ENCODE assay signal across 8 mouse cellular contexts in the genomic region with DNA sequence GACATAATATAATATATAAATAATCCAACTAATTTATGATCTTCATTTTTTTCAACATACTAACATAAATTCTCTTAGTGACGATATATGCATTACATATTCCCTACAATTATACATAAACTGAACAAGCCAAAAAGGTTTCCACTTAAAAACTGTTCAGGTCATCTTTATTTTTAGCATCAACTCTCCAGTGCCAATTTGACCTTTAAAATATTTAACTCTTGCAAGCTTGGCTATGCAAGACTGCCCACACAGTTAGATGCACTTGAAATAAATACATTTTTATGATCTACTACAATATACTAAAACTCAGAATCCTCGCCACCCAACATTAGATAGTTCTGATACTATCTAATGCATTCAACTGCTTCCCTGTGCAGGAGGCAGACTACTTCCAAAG. TPM values are rescaled to one million over a fixed set of nuclear protein-coding genes. Genes with fewer than 3 reads are reported as not detected.
DNase-seq lines count a peak whose midpoint lies in the region; ATAC-seq and TF ChIP-seq lines count a peak whose summit lies in the region.

No protein-coding gene starts in this region.

- H3K9ac ChIP-seq in liver, embryonic 16.5 days (ENCODE audit: low read depth, low read length): peak overlapping the region; percentile 52

- WGBS in heart, embryonic 10.5 days: 48% methylated on average over 2 of the region's 2 CpGs
- WGBS in liver, embryonic 16.5 days (ENCODE audit: insufficient replicate concordance): 34% methylated on average over 2 of the region's 2 CpGs

- H3K4me3 ChIP-seq in heart, embryonic 10.5 days: peak overlapping the region; percentile 94
- H3K4me3 ChIP-seq in E14TG2a.4 (replicated peaks; ENCODE audit: low read length): peak overlapping the region; percentile 96
- H3K4me3 ChIP-seq in liver, embryonic 16.5 days (ENCODE audit: low read depth, low read length): peak overlapping the region; percentile 90

- H3K27ac ChIP-seq in heart, embryonic 10.5 days: peak overlapping the region; percentile 97
- no peak overlapping the region for H3K27ac ChIP-seq in liver, embryonic 16.5 days (ENCODE audit: low read length)

- intact Hi-C loops in heart, postnatal 36 days (cut with DNase I): loop anchor here (2.0 to 10.0 kb wide), 2 partner anchors 70 to 544 kb away; a partner anchor contains a TSS
- intact Hi-C loops in heart, postnatal 10 days (cut with DNase I): loop anchor here (5.0 kb wide), 1 partner anchor 178 kb away; no protein-coding TSS in a partner anchor
- intact Hi-C loops in left cerebral cortex, postnatal 4 days (cut with DNase I): no loop called here

- TF ChIP-seq CTCF in E14TG2a.4 (conservative IDR thresholded peaks at IDR 0.05; ENCODE audit: low read length): no peak

- DNase-seq in heart, embryonic 10.5 days (ENCODE audit: low spot score): no peak
- no peak for DNase-seq in heart, postnatal 36 days
- peak; percentile 14 to 23 for DNase-seq in heart, postnatal 10 days
- no peak for DNase-seq in left cerebral cortex, adult 18-20 months (ENCODE audit: low spot score in 2 of 2)
- DNase-seq in left cerebral cortex, postnatal 4 days: no peak
- no peak for DNase-seq in T-cell, adult 2 months (ENCODE audit: low spot score)

- H3K27me3 ChIP-seq in heart, embryonic 10.5 days (ENCODE audit: insufficient read depth, poor library complexity, severe bottlenecking): no peaks in the 10 kb centered on the region
- no peaks in the 10 kb centered on the region for H3K27me3 ChIP-seq in E14TG2a.4 (ENCODE audit: insufficient read depth, low read length)
- H3K27me3 ChIP-seq in liver, embryonic 16.5 days (ENCODE audit: control insufficient read depth, insufficient read depth, low read depth, low read length): no peaks in the 10 kb centered on the region

- no peaks in the 10 kb centered on the region for H3K9me3 ChIP-seq in heart, embryonic 10.5 days
- no peaks in the 10 kb centered on the region for H3K9me3 ChIP-seq in E14TG2a.4 (ENCODE audit: low read length)
- no peaks in the 10 kb centered on the region for H3K9me3 ChIP-seq in liver, embryonic 16.5 days (replicated peaks; ENCODE audit: control insufficient read depth, low read length)

- peak overlapping the region; percentile 57 for H3K4me2 ChIP-seq in liver, embryonic 16.5 days (ENCODE audit: low read depth, low read length)

- peaks cover 4% of the 10 kb centered on the region; the same call in 1 of the 2 replicates for H3K36me3 ChIP-seq in heart, embryonic 10.5 days
- H3K36me3 ChIP-seq in E14TG2a.4 (ENCODE audit: insufficient read depth, low read length): peaks cover 3% of the 10 kb centered on the region
- H3K36me3 ChIP-seq in liver, embryonic 16.5 days (ENCODE audit: control insufficient read depth, insufficient read depth): no peaks in the 10 kb centered on the region

- no peak for ATAC-seq in liver, embryonic 16.5 days (ENCODE audit: low read depth)

- peaks cover 22% of the 10 kb centered on the region for H3K4me1 ChIP-seq in heart, embryonic 10.5 days
- peaks cover 60% of the 10 kb centered on the region for H3K4me1 ChIP-seq in E14TG2a.4 (replicated peaks; ENCODE audit: low read depth, low read length)
- peaks cover 25% of the 10 kb centered on the region for H3K4me1 ChIP-seq in liver, embryonic 16.5 days (ENCODE audit: control insufficient read depth, low read depth, low read length)

RNA-seq across cellular contexts. Expression of a gene that starts 1.5 kb away (rescaled TPM):
- 27.7 and 45.6 TPM in 2 replicates for polyA plus RNA-seq in heart, embryonic 10.5 days (2016; fragmentation: Nextera tagmentation; extraction: Ambion mirVana)
- total RNA-seq in heart, postnatal 36 days (2021): 10 to 100 TPM; 72.4 to 78.3 TPM
- total RNA-seq in heart, postnatal 10 days (2021): 10 to 100 TPM; 75.6 to 82.3 TPM
- 5.6 and 5.7 TPM in 2 replicates for polyA plus RNA-seq in liver, embryonic 16.5 days (2015; fragmentation: Nextera tagmentation; extraction: Ambion mirVana)
- total RNA-seq in left cerebral cortex, adult 18-20 months (2021): 10 to 100 TPM; 16.1 to 16.5 TPM
- total RNA-seq in left cerebral cortex, postnatal 4 days (2021): 10 to 100 TPM; 35.3 to 36.2 TPM

RNA-seq across cellular contexts. Expression of a gene that starts 1.6 kb away (rescaled TPM):
- 53.1 and 53.7 TPM in 2 replicates for polyA plus RNA-seq in heart, embryonic 10.5 days (2016; fragmentation: Nextera tagmentation; extraction: Ambion mirVana)
- 10 to 100 TPM; 23.8 to 24.1 TPM for total RNA-seq in heart, postnatal 36 days (2021)
- 10 to 100 TPM; 22.8 to 23.1 TPM for total RNA-seq in heart, postnatal 10 days (2021)
- 32.4 and 34.5 TPM in 2 replicates for polyA plus RNA-seq in liver, embryonic 16.5 days (2015; fragmentation: Nextera tagmentation; extraction: Ambion mirVana)
- 10 to 100 TPM; 23.9 to 25.9 TPM for total RNA-seq in left cerebral cortex, adult 18-20 months (2021)
- total RNA-seq in left cerebral cortex, postnatal 4 days (2021): 10 to 100 TPM; 19.7 to 23.7 TPM

Comparison
In these comparisons a context has a peak if more than half of its experiments do, and no peak if none do; other contexts are left out.
1. DNase-seq: peak in heart, postnatal 10 days (2 of 2); none in heart, embryonic 10.5 days (single experiment), heart, postnatal 36 days (0 of 2), left cerebral cortex, adult 18-20 months (0 of 2), left cerebral cortex, postnatal 4 days (single experiment) and T-cell, adult 2 months (single experiment).
2. Peak in every context shown above with its lines, with median percentiles within 50 percentile points of each other: H3K4me3 ChIP-seq.